Mouse (Mus musculus) MEL (cell line): ENCODE data around the gene Drc3. TPM values are rescaled to one million over a fixed set of nuclear protein-coding genes. Genes with fewer than 3 reads are reported as not detected.

Experiments used
- DNase-seq: peaks from one replicate; pipeline ENCODE4 v3.0.0; 2011; ENCODE audit warnings: low read depth, low spot score
- H3K27ac ChIP-seq: 2 replicates; pipeline ENCODE4 v1.5.1; 2012; ENCODE audit warnings: low read depth, mild to moderate bottlenecking, control low read depth, low read length, moderate library complexity; ENCODE audit not compliant: control insufficient read depth
- H3K27me3 ChIP-seq, 2 experiments: fragments of 150-350 bp in 1 of 2; sonication (generic) in 1 of 2; 2 replicates each; pipeline ENCODE4 v1.6.1; 2012; ENCODE audit warnings: low read length in 2 of 2, mild to moderate bottlenecking in 2 of 2, improper control_type of control experiment in 1 of 2, moderate library complexity in 1 of 2; ENCODE audit not compliant: insufficient read depth in 2 of 2, control insufficient read depth in 1 of 2
- H3K36me3 ChIP-seq, 2 experiments: 2 replicates each; pipeline ENCODE4 v1.6.1; 2012 to 2014; ENCODE audit warnings: low read length in 2 of 2, improper control_type of control experiment in 1 of 2, inconsistent platforms in 1 of 2, mild to moderate bottlenecking in 1 of 2; ENCODE audit not compliant: insufficient read depth in 2 of 2, control insufficient read depth in 1 of 2
- H3K4me1 ChIP-seq, 2 experiments: fragments of 150-350 bp in 1 of 2; sonication (generic) in 1 of 2; 2 replicates each; pipeline ENCODE4 v1.6.1; 2012; ENCODE audit warnings: low read length in 2 of 2, improper control_type of control experiment in 1 of 2, mild to moderate bottlenecking in 1 of 2; ENCODE audit not compliant: insufficient read depth in 2 of 2, control insufficient read depth in 1 of 2
- H3K4me3 ChIP-seq, 2 experiments: fragments of 150-350 bp in 1 of 2; sonication (generic) in 1 of 2; 2 replicates each; pipeline ENCODE4 v1.5.1; 2012; ENCODE audit warnings: low read depth in 2 of 2, low read length in 2 of 2, mild to moderate bottlenecking in 2 of 2, moderate library complexity in 2 of 2, control low read depth in 1 of 2, improper control_type of control experiment in 1 of 2; ENCODE audit not compliant: control insufficient read depth in 1 of 2, insufficient read depth in 1 of 2
- H3K79me2 ChIP-seq: 2 replicates; pipeline ENCODE4 v1.6.1; 2012; ENCODE audit warnings: mild to moderate bottlenecking, low read length, moderate library complexity; ENCODE audit not compliant: control insufficient read depth, poor library complexity, insufficient read depth
- H3K9ac ChIP-seq: 2 replicates; pipeline ENCODE4 v1.6.1; 2012; ENCODE audit warnings: low read depth, mild to moderate bottlenecking, control low read depth, low read length, moderate library complexity; ENCODE audit not compliant: control insufficient read depth, poor library complexity, severe bottlenecking
- H3K9me3 ChIP-seq: fragments of 150-350 bp; sonication (generic); replicated peaks from 2 replicates; pipeline ENCODE4 v1.6.1; 2012; ENCODE audit warnings: mild to moderate bottlenecking, low read length, improper control_type of control experiment, moderate library complexity; ENCODE audit not compliant: insufficient read depth
- BHLHE40 ChIP-seq: IDR thresholded peaks from 2 replicates; pipeline ENCODE4 v1.6.1; 2012; ENCODE audit warnings: low read depth, mild to moderate bottlenecking, inconsistent platforms, low read length, improper control_type of control experiment, borderline replicate concordance
- CHD2 ChIP-seq: IDR thresholded peaks from 2 replicates; pipeline ENCODE4 v1.6.1; 2011; ENCODE audit warnings: low read length, improper control_type of control experiment
- CTCF ChIP-seq, 3 experiments: IDR thresholded peaks in 2 of 3; conservative IDR thresholded peaks in 1 of 3; 2 replicates each; pipeline ENCODE4 v1.5.1; 2011 to 2012; ENCODE audit warnings: low read length in 3 of 3, low read depth in 2 of 3, mild to moderate bottlenecking in 2 of 3, improper control_type of control experiment in 1 of 3, inconsistent platforms in 1 of 3, mixed read lengths in 1 of 3, moderate library complexity in 1 of 3; ENCODE audit not compliant: control insufficient read depth in 1 of 3, insufficient read depth in 1 of 3, poor library complexity in 1 of 3, severe bottlenecking in 1 of 3
- MAFK ChIP-seq: IDR thresholded peaks from 2 replicates; pipeline ENCODE4 v1.6.1; 2011; ENCODE audit warnings: low read depth, mild to moderate bottlenecking, low read length, improper control_type of control experiment, borderline replicate concordance
- MAZ ChIP-seq: IDR thresholded peaks from 2 replicates; pipeline ENCODE4 v1.6.1; 2012; ENCODE audit warnings: low read depth, mild to moderate bottlenecking, inconsistent platforms, low read length, improper control_type of control experiment
- MXI1 ChIP-seq: IDR thresholded peaks from 2 replicates; pipeline ENCODE4 v1.6.1; 2011; ENCODE audit warnings: mild to moderate bottlenecking, low read depth, low read length, improper control_type of control experiment
- MYB ChIP-seq: IDR thresholded peaks from 2 replicates; pipeline ENCODE4 v1.6.1; 2011; ENCODE audit warnings: mild to moderate bottlenecking, low read depth, low read length, improper control_type of control experiment
- POLR2A ChIP-seq, 2 experiments: IDR thresholded peaks; 2 replicates each; pipeline ENCODE4 v1.6.1; 2011 to 2012; ENCODE audit warnings: low read length in 2 of 2, mild to moderate bottlenecking in 2 of 2, control low read depth in 1 of 2, improper control_type of control experiment in 1 of 2, low read depth in 1 of 2, moderate library complexity in 1 of 2; ENCODE audit not compliant: control insufficient read depth in 1 of 2, insufficient read depth in 1 of 2, poor library complexity in 1 of 2
- RAD21 ChIP-seq: IDR thresholded peaks from 2 replicates; pipeline ENCODE4 v1.6.1; 2011; ENCODE audit warnings: mild to moderate bottlenecking, low read depth, low read length, improper control_type of control experiment
- SIN3A ChIP-seq: IDR thresholded peaks from 2 replicates; pipeline ENCODE4 v1.6.1; 2012; ENCODE audit warnings: low read length, improper control_type of control experiment, inconsistent platforms
- TAL1 ChIP-seq: IDR thresholded peaks from 2 replicates; pipeline ENCODE4 v1.6.1; 2012; ENCODE audit warnings: mild to moderate bottlenecking, inconsistent platforms, low read length, moderate library complexity, mixed read lengths
- UBTF ChIP-seq: IDR thresholded peaks from 2 replicates; pipeline ENCODE4 v1.6.1; 2012; ENCODE audit warnings: low read depth, mild to moderate bottlenecking, inconsistent platforms, low read length, improper control_type of control experiment, moderate library complexity, borderline replicate concordance; ENCODE audit not compliant: insufficient read depth
- ZMIZ1 ChIP-seq: IDR thresholded peaks from 2 replicates; pipeline ENCODE4 v1.6.1; 2012; ENCODE audit warnings: low read depth, mild to moderate bottlenecking, inconsistent platforms, low read length, improper control_type of control experiment, moderate library complexity
- ZNF384 ChIP-seq: IDR thresholded peaks from 2 replicates; pipeline ENCODE4 v1.6.1; 2012; ENCODE audit warnings: low read depth, mild to moderate bottlenecking, inconsistent platforms, low read length, improper control_type of control experiment
- polyA plus RNA-seq, 2 experiments: library from polyadenylated mRNA; stranded (reverse) in 1 of 2; unstranded in 1 of 2; fragments of >175 nt in 1 of 2; fragments of >200 nt in 1 of 2; gene quantifications; 2 replicates each; pipeline versions ENCODE4 v1.2.1 to v1.2.4; 2012; ENCODE audit warnings: low replicate concordance in 2 of 2, low read depth in 1 of 2; ENCODE audit not compliant: insufficient read length in 2 of 2, insufficient read depth in 1 of 2, missing spikeins in 1 of 2
- total RNA-seq: library from RNA; depleted of rRNA; stranded (reverse); fragments of 300-350 nt; gene quantifications from 2 replicates; pipeline ENCODE4 v1.2.3, GENCODE M21; 2012

The Drc3 gene
- total and polyA plus RNA-seq, 3 experiments, result 0.69 to 0.91 TPM; not detected in 1

- H3K36me3 ChIP-seq, result peaks cover 0 to 4% of the 10 kb centered on the region in 2 experiments; a peak in 1 of 4 replicates
- no peak for DNase-seq
- no peak overlapping the region for H3K4me3 ChIP-seq
- H3K79me2 ChIP-seq, result no peaks in the 10 kb centered on the region
- no peak overlapping the region for H3K9ac ChIP-seq
- no peaks in the 10 kb centered on the region for H3K27me3 ChIP-seq
- H3K27ac ChIP-seq, result no peak overlapping the region
- H3K9me3 ChIP-seq, result no peaks in the 10 kb centered on the region
- peaks cover 5% of the 10 kb centered on the region in 2 experiments for H3K4me1 ChIP-seq
- TF ChIP-seq MAFK (no peak), MAZ (no peak)
Measured at GRCm38 (mm10) chr11:60319257-60320066, 33.7 kb upstream of the Drc3 start.

- no peak overlapping the region for H3K9ac ChIP-seq
- H3K27ac ChIP-seq, result no peak overlapping the region
- H3K9me3 ChIP-seq, result no peaks in the 10 kb centered on the region
- H3K4me1 ChIP-seq, result peaks cover 5% of the 10 kb centered on the region in 2 experiments
- H3K4me3 ChIP-seq, result no peak overlapping the region
- TF ChIP-seq CHD2 (no peak), SIN3A (no peak), BHLHE40 (no peak), POLR2A (IDR thresholded peaks at IDR 0.05; ENCODE audit: control insufficient read depth in 1 of 2, insufficient read depth in 1 of 2, low read depth in 1 of 2, low read length in 2 of 2, poor library complexity in 1 of 2) (no peak), TAL1 (no peak), MXI1 (no peak), MYB (no peak), CTCF (IDR thresholded peaks at IDR 0.05 in 2 of 3, conservative IDR thresholded peaks at IDR 0.05 in 1 of 3; ENCODE audit: control insufficient read depth in 1 of 3, insufficient read depth in 1 of 3, low read depth in 2 of 3, low read length in 3 of 3, poor library complexity in 1 of 3, severe bottlenecking in 1 of 3) (no peak)
- TF ChIP-seq, all 39 proteins: peak for 0
- no peaks in the 10 kb centered on the region for H3K79me2 ChIP-seq
- no peaks in the 10 kb centered on the region for H3K27me3 ChIP-seq
- DNase-seq, result no peak
- H3K36me3 ChIP-seq, result peaks cover 0 to 4% of the 10 kb centered on the region in 2 experiments; a peak in 1 of 4 replicates
Measured at GRCm38 (mm10) chr11:60320426-60321037, 32.6 kb upstream of the Drc3 start.

- Histone ChIP-seq H3K4me1 (peaks cover 5% of the 10 kb centered on the region in 2 experiments), H3K27ac (no peak overlapping the region), H3K4me3 (no peak overlapping the region), H3K79me2 (no peaks in the 10 kb centered on the region), H3K9ac (no peak overlapping the region), H3K36me3 (peaks cover 0 to 4% of the 10 kb centered on the region in 2 experiments; a peak in 1 of 4 replicates), H3K9me3 (no peaks in the 10 kb centered on the region), H3K27me3 (no peaks in the 10 kb centered on the region)
- TF ChIP-seq SIN3A (no peak), UBTF (no peak), MAFK (no peak), MAZ (no peak), MXI1 (no peak), CTCF (IDR thresholded peaks at IDR 0.05 in 2 of 3, conservative IDR thresholded peaks at IDR 0.05 in 1 of 3; ENCODE audit: control insufficient read depth in 1 of 3, insufficient read depth in 1 of 3, low read depth in 2 of 3, low read length in 3 of 3, poor library complexity in 1 of 3, severe bottlenecking in 1 of 3) (no peak), ZNF384 (no peak), RAD21 (no peak), ZMIZ1 (no peak)
- no peak for DNase-seq
Measured at GRCm38 (mm10) chr11:60321438-60321837, 31.7 kb upstream of the Drc3 start.
